Mouse (Mus musculus): Measurements from ENCODE around the gene Cx3cr1.

DNA sequence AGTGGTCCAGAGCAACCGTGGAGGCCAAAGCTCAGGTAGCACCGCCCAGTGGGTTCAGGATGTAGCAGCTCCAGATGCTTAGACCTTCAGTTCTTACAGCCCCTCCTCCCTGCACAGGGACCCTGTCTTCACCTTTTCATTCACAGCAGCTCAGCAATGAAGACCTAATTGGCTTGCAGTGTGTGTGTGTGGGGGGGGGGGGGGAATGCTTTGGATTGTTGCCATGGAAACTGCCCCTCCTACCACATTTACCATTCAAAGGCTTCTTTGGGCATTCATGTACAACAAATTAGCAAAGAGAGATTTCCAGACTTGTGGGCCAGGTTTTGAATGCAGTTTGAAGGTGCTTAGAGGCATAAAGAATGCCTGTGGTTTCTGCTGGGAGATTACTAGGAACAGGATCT, 180.8 kb downstream of the Cx3cr1 start:
- TF ChIP-seq GATA1 (IDR thresholded peaks at IDR 0.05; ENCODE audit: low read length), result no peak
- no peak for TF ChIP-seq TAL1 (IDR thresholded peaks at IDR 0.05; ENCODE audit: low read length)
